Mouse (Mus musculus): ENCODE results near the gene Cnp.

GRCm38 (mm10) chr11:100603155-100603554, 28.5 kb downstream of the Cnp start:
- TF ChIP-seq EP300 (IDR thresholded peaks at IDR 0.05): no peak
- TF ChIP-seq CTCF (IDR thresholded peaks at IDR 0.05): no peak
